ENCODE assay signal across 10 mouse cellular contexts in the genomic region with DNA sequence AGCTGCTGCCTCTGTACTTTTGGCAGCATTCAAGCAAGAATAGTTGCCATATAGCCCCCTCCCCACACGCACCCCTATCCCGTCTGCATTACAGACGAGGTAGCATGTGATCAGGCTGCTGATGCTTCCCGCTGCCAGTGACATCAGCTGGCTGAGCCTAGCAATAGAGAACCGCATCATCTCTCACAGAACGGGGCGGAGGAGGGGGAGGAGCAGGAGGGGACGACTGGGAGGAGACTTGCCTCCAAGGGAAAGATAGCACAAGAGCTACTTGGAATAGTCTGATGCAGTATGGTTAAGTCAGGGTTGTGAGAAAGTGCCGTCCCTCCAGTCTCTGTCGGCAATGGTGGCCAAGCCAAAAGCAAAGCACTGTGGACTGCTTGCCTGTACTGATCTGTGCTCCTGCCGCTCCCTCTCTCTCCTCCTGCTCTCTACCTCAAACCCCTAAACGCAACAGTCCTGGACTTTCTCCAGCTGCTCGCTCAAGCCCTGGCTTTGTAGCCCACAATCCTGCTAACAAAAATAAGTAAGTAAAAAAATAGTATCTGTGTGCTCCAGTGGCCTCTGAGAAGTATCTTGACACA. TPM values are rescaled to one million over a fixed set of nuclear protein-coding genes. Genes with fewer than 3 reads are reported as not detected.
A peak's percentile ranks its signal among the peaks of the same experiment; 100 is the strongest.
DNase-seq lines count a peak whose midpoint lies in the region; ATAC-seq and TF ChIP-seq lines count a peak whose summit lies in the region.
"Had no signal": no experiment of that assay in that cellular context is flagged by ENCODE, and none has a peak within 500 bp of the region (broad histone marks: within the 10 kb centered on the region; RNA-seq: fewer than 3 reads in every experiment).

No protein-coding gene starts in this region.

- H3K79me2 ChIP-seq in macrophage (ENCODE audit: inconsistent target), result no peaks in the 10 kb centered on the region

- H3K9ac ChIP-seq in embryonic facial prominence, embryonic 11.5 days (replicated peaks; ENCODE audit: low read length), result peak overlapping the region; percentile 32; the same call in 1 of the 2 replicates
- H3K9ac ChIP-seq: liver, embryonic 13.5 days had no signal

- no peak overlapping the region for H3K27ac ChIP-seq in embryonic facial prominence, embryonic 11.5 days (replicated peaks; ENCODE audit: low read depth, low read length)
- H3K27ac ChIP-seq in macrophage, result peak overlapping the region; percentile 51
- H3K27ac ChIP-seq in thymus, adult 2 months (ENCODE audit: control insufficient read depth, insufficient read depth, low read length), result no peak overlapping the region
- H3K27ac ChIP-seq: liver, embryonic 13.5 days had no signal

- no peaks in the 10 kb centered on the region for H3K36me3 ChIP-seq in embryonic facial prominence, embryonic 11.5 days (replicated peaks; ENCODE audit: control insufficient read depth, insufficient read depth, low read depth, low read length)
- H3K36me3 ChIP-seq in macrophage (ENCODE audit: inconsistent target), result no peaks in the 10 kb centered on the region
- no peaks in the 10 kb centered on the region for H3K36me3 ChIP-seq in thymus, adult 2 months (ENCODE audit: control insufficient read depth, insufficient read depth, low read length)
- H3K36me3 ChIP-seq: G1E; liver, embryonic 13.5 days had no signal

- no peaks in the 10 kb centered on the region for H3K9me3 ChIP-seq in embryonic facial prominence, embryonic 11.5 days (replicated peaks; ENCODE audit: control insufficient read depth, low read length)
- H3K9me3 ChIP-seq: G1E; liver, embryonic 13.5 days had no signal

- H3K4me3 ChIP-seq in embryonic facial prominence, embryonic 11.5 days (ENCODE audit: low read depth, low read length), result no peak overlapping the region
- H3K4me3 ChIP-seq in macrophage (ENCODE audit: inconsistent target), result peak overlapping the region; percentile 24; the same call in 1 of the 2 replicates
- H3K4me3 ChIP-seq in thymus, adult 2 months (ENCODE audit: control insufficient read depth, insufficient read depth, low read length), result no peak overlapping the region
- H3K4me3 ChIP-seq: liver, embryonic 13.5 days had no signal

- peak; percentile 59; the same call in 1 of the 2 replicates for ATAC-seq in embryonic facial prominence, embryonic 11.5 days (replicated peaks; ENCODE audit: insufficient number of reproducible peaks, low FRiP score, low TSS enrichment, low read depth)

- peak; percentile 26 for DNase-seq in ovary, postnatal 36 days (ENCODE audit: low spot score)
- DNase-seq in ovary, adult 18-20 months (ENCODE audit: low spot score), result no peak
- DNase-seq in embryonic facial prominence, embryonic 11.5 days (ENCODE audit: low spot score), result peak; percentile 61
- peak; percentile 28 to 47 for DNase-seq in heart, adult 9 months (ENCODE audit: low spot score in 2 of 2)
- peak; percentile 48 for DNase-seq in layer of hippocampus, adult 9-10 months (ENCODE audit: low spot score)
- DNase-seq in right cerebral cortex, postnatal 25 days, result peak; percentile 81
- DNase-seq in thymus, adult 2 months, result no peak
- DNase-seq: liver, embryonic 13.5 days had no signal

- H3K4me2 ChIP-seq in embryonic facial prominence, embryonic 11.5 days (ENCODE audit: low read depth, low read length), result peak overlapping the region; percentile 21
- H3K4me2 ChIP-seq: liver, embryonic 13.5 days had no signal

- TF ChIP-seq POLR2A in thymus, adult 2 months (IDR thresholded peaks at IDR 0.05; ENCODE audit: control insufficient read depth, extremely low read depth, insufficient read depth, low read length, poor library complexity), result no peak

- no peaks in the 10 kb centered on the region for H3K4me1 ChIP-seq in embryonic facial prominence, embryonic 11.5 days (ENCODE audit: control insufficient read depth, insufficient read depth, low read length)
- H3K4me1 ChIP-seq in thymus, adult 2 months (replicated peaks; ENCODE audit: control insufficient read depth, insufficient read depth, low read length), result no peaks in the 10 kb centered on the region

- no peaks in the 10 kb centered on the region for H3K27me3 ChIP-seq in embryonic facial prominence, embryonic 11.5 days (ENCODE audit: control insufficient read depth, insufficient read depth, low read length)
- no peaks in the 10 kb centered on the region for H3K27me3 ChIP-seq in thymus, adult 2 months (ENCODE audit: control insufficient read depth, insufficient read depth, low read length)

- TF ChIP-seq CTCF in thymus, adult 2 months (IDR thresholded peaks at IDR 0.05; ENCODE audit: borderline replicate concordance, control insufficient read depth, extremely low read depth, insufficient read depth, low read length, poor library complexity), result no peak

- WGBS in embryonic facial prominence, embryonic 11.5 days, result 7% methylated on average over 13 of the region's 13 CpGs
- 18% methylated on average over 13 of the region's 13 CpGs for WGBS in macrophage (ENCODE audit: missing documents)
- 31% methylated on average over 13 of the region's 13 CpGs for WGBS in thymus, adult 2 months

RNA-seq across cellular contexts. Expression of a gene that starts 27.4 kb away (rescaled TPM):
- polyA plus RNA-seq in embryonic facial prominence, embryonic 11.5 days (2014; fragmentation: Nextera tagmentation; extraction: Ambion mirVana), result 1,234 and 1,235 TPM in 2 replicates
- total RNA-seq in macrophage (2018; cell fraction: chromatin; rRNA removed), result 100 to 1,000 TPM in 3 of 26 experiments, 10 to 100 TPM in 23; 19.8 to 308 (median 65.5) TPM
- 1,000 to 10,000 TPM in 11 of 26 experiments, 100 to 1,000 TPM in 15; 512 to 1,397 (median 826) TPM for total RNA-seq in macrophage (2018; cell fraction: cytosol; rRNA removed)
- total RNA-seq in macrophage (2018; cell fraction: nucleus; rRNA removed), result 100 to 1,000 TPM in 18 of 26 experiments, 10 to 100 TPM in 8; 53.7 to 233 (median 109) TPM
- polyA plus RNA-seq in macrophage (2018), result 1,376 to 1,956 TPM (median 1,699 TPM) in 3 replicates
- 1,451 and 1,758 TPM in 2 replicates for polyA plus RNA-seq in thymus, adult 2 months (2012; rRNA removed)

Comparison
In these comparisons a context has a peak if more than half of its experiments do, and no peak if none do; other contexts are left out.
1. DNase-seq: peak in ovary, postnatal 36 days (single experiment), embryonic facial prominence, embryonic 11.5 days (single experiment), heart, adult 9 months (2 of 2), layer of hippocampus, adult 9-10 months (single experiment) and right cerebral cortex, postnatal 25 days (single experiment); none in ovary, adult 18-20 months (single experiment) and thymus, adult 2 months (single experiment).